Mouse (Mus musculus): ENCODE data around the gene Fhdc1.

GRCm38 (mm10) chr3:84435288-84436043 is 44.8 kb downstream of the Fhdc1 start:
- TF ChIP-seq CTCF (IDR thresholded peaks at IDR 0.05; ENCODE audit: insufficient read depth, low read depth, low read length) (no peak), POLR2A (IDR thresholded peaks at IDR 0.05; ENCODE audit: insufficient read depth, low read depth, low read length) (no peak)
